Mouse (Mus musculus): ENCODE data around the gene Mindy1. TPM values are rescaled to one million over a fixed set of nuclear protein-coding genes. Genes with fewer than 3 reads are reported as not detected.
A peak's percentile ranks its signal among the peaks of the same experiment; 100 is the strongest.

The Mindy1 gene
- polyA plus RNA-seq, 1 experiment from 2014 or later, result 22.5 TPM

- Histone ChIP-seq H3K9ac (no peak overlapping the region; the same call in 1 of the 2 replicates), H3K9me3 (replicated peaks) (no peaks in the 10 kb centered on the region), H3K4me1 (peaks cover 45% of the 10 kb centered on the region), H3K27me3 (replicated peaks) (no peaks in the 10 kb centered on the region), H3K27ac (peak overlapping the region; percentile 98; the same call in 1 of the 2 replicates), H3K4me3 (peak overlapping the region; percentile 81; the same call in 1 of the 2 replicates), H3K4me2 (peak overlapping the region; percentile 87), H3K36me3 (peaks cover 25% of the 10 kb centered on the region)
- 82% methylated on average over 12 of the region's 12 CpGs for WGBS (ENCODE audit: insufficient replicate concordance)
- no peak for ATAC-seq
Observed at GRCm38 (mm10) chr3:95284501-95285281, 3.5 kb downstream of the Mindy1 start.

DNA sequence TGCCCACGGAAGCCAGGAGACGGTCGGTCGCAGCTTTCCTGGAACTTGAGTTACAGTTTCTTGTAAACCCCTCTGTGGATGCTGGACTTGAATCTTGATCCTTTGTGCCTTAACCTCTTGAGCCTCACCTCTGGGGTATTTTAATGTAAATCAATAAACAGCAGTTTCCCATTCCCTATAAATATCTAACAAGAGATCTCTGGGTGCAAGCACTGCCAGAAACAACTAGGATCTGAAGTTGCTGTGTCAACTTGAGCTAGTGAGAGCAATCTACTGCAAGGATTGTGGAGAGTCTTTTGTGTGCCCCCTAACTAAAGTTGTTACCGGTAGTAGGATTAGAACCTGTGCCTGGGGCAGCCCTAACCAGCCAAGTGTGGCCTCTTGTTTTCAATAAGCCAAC is 4.2 kb downstream of the Mindy1 start:
- Histone ChIP-seq H3K27me3 (replicated peaks) (no peaks in the 10 kb centered on the region), H3K4me2 (no peak overlapping the region), H3K9ac (no peak overlapping the region), H3K9me3 (replicated peaks) (no peaks in the 10 kb centered on the region), H3K27ac (no peak overlapping the region), H3K4me3 (no peak overlapping the region), H3K36me3 (peaks cover 31% of the 10 kb centered on the region), H3K4me1 (peaks cover 40% of the 10 kb centered on the region)
- no peak for ATAC-seq
- 81% methylated on average over 5 of the region's 5 CpGs for WGBS (ENCODE audit: insufficient replicate concordance)

DNA sequence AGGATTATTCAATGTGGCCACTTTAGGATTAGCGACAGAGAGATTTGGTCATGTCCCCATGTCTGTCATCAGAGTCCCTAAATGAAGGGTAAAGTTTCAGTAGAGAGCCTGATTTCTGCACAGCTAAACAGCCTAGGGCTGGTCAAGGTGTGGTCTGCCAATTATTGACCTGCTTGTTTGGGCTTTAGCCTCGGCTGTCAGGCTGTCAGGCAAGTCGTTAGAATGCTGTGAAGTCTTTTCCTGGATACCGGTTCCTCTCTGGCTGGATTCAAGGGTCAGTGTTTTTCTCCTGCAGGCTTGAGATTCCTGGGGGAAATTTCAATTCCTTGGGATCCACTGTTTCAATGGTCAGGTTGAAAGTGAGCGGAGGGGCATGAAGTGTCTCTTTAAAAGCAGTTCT is 4.9 kb downstream of the Mindy1 start:
- no peak overlapping the region for H3K27ac ChIP-seq
- ATAC-seq, result no peak

DNA sequence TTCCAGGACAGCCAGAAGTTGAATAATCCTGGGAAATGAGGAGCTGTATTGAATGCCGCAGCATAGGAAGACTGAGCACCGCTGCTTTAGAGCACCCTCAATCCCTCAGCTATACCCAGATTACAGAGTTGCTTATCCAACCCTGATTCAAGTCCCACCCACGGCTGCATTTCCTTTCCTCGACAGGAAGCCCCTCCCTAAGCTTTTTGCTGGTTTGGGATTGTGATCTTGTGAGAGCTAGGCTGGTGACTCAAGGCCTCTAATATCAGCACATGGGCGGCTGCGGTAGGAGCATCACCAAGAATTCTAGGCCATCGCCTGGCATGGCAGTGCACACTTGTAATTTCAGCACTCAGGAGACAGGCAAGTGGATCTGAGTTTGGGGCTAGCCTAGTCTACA is 5.4 kb downstream of the Mindy1 start:
- ATAC-seq, result no peak
- H3K36me3 ChIP-seq, result peaks cover 35% of the 10 kb centered on the region

More for the DNA sequence above, 4.9 kb downstream of the Mindy1 start:
- Histone ChIP-seq H3K27me3 (replicated peaks) (no peaks in the 10 kb centered on the region), H3K36me3 (peaks cover 35% of the 10 kb centered on the region), H3K4me3 (no peak overlapping the region), H3K4me2 (no peak overlapping the region), H3K9ac (no peak overlapping the region), H3K9me3 (replicated peaks) (no peaks in the 10 kb centered on the region), H3K4me1 (peaks cover 34% of the 10 kb centered on the region)
- 58% methylated on average over 5 of the region's 5 CpGs for WGBS (ENCODE audit: insufficient replicate concordance)

GRCm38 (mm10) chr3:95287541-95287940 is 6.4 kb downstream of the Mindy1 start:
- Histone ChIP-seq H3K4me1 (peaks cover 32% of the 10 kb centered on the region), H3K9ac (no peak overlapping the region), H3K36me3 (peaks cover 40% of the 10 kb centered on the region), H3K4me3 (no peak overlapping the region), H3K27me3 (replicated peaks) (no peaks in the 10 kb centered on the region), H3K4me2 (no peak overlapping the region), H3K27ac (no peak overlapping the region), H3K9me3 (replicated peaks) (no peaks in the 10 kb centered on the region)
- 72% methylated on average over 3 of the region's 3 CpGs for WGBS (ENCODE audit: insufficient replicate concordance)
- no peak for ATAC-seq

More for the DNA sequence above, 5.4 kb downstream of the Mindy1 start:
- Histone ChIP-seq H3K9ac (no peak overlapping the region), H3K27ac (no peak overlapping the region), H3K4me1 (peaks cover 32% of the 10 kb centered on the region), H3K27me3 (replicated peaks) (no peaks in the 10 kb centered on the region), H3K4me3 (no peak overlapping the region), H3K4me2 (no peak overlapping the region), H3K9me3 (replicated peaks) (no peaks in the 10 kb centered on the region)
- WGBS (ENCODE audit: insufficient replicate concordance), result 45% methylated on average over 7 of the region's 7 CpGs

DNA sequence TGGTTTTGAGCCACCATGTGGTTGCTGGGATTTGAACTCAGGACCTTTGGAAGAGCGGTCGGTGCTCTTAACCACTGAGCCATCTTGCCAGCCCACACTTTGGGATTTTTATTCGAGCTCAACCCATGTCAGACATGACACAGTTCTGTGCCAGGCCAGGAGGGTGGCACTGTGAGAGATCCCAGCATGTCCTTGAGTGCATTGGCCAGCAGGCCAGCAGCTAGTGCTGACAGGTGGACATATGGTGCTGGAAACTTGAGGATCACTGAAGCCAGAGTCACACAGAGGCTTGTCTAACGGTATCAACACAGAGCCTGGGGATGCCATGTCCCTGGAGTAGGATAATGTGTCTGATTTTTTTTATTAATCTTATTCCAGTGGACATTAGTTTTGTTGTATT is 8.3 kb downstream of the Mindy1 start:
- H3K4me3 ChIP-seq, result no peak overlapping the region
- 83% methylated on average over 4 of the region's 4 CpGs for WGBS (ENCODE audit: insufficient replicate concordance)
- H3K4me2 ChIP-seq, result no peak overlapping the region
- ATAC-seq, result no peak
- no peaks in the 10 kb centered on the region for H3K27me3 ChIP-seq (replicated peaks)
- peaks cover 37% of the 10 kb centered on the region for H3K4me1 ChIP-seq
- no peaks in the 10 kb centered on the region for H3K9me3 ChIP-seq (replicated peaks)
- no peak overlapping the region for H3K27ac ChIP-seq
- H3K36me3 ChIP-seq, result peaks cover 54% of the 10 kb centered on the region
- H3K9ac ChIP-seq, result no peak overlapping the region

DNA sequence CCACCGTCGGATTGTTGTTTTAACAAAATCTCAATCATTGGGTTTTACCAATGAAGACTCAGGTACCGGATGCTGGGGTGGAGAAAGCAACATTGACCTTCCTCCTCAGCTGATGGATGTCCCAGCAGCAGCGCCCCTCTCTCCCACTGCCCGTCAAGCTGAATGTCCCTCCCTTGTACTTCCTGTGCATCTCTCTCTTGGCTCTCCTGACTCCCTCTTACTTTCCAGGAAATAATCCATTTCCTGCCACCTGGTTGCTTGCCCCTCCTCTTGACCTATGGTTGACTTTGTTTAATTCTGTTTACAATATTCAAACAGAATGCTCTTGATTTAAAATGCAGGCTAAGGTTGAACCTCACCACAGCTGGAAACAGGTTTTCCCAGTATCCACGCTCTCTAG is 9.0 kb downstream of the Mindy1 start:
- no peak for ATAC-seq
- no peaks in the 10 kb centered on the region for H3K9me3 ChIP-seq (replicated peaks)
- no peak overlapping the region for H3K4me3 ChIP-seq
- peaks cover 56% of the 10 kb centered on the region for H3K36me3 ChIP-seq
- no peak overlapping the region for H3K27ac ChIP-seq
- peaks cover 38% of the 10 kb centered on the region for H3K4me1 ChIP-seq
- no peak overlapping the region for H3K4me2 ChIP-seq
- H3K27me3 ChIP-seq (replicated peaks), result no peaks in the 10 kb centered on the region
- no peak overlapping the region for H3K9ac ChIP-seq
- WGBS (ENCODE audit: insufficient replicate concordance), result 73% methylated on average over 6 of the region's 6 CpGs

DNA sequence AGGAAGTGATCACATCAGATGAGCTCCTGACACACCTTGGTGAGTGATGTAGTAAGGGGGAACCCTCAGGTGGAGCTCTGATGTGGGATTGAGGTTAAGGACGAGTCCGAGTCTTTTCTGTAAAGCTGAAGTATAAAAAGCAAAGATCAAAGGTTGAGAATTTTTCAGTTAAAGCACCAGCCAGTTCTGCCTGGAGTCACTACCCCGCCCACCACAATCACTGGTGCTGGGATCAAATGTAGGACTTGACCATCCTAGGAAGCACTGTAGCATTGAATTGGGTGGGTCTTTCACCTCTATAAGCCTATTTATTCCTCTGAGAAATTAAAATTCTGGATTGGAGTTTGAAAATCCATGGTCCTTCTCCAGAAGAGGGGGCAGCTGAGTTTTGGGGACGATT is 9.9 kb downstream of the Mindy1 start:
- Histone ChIP-seq H3K4me1 (peaks cover 37% of the 10 kb centered on the region), H3K4me3 (no peak overlapping the region), H3K9ac (no peak overlapping the region), H3K36me3 (peaks cover 64% of the 10 kb centered on the region), H3K27ac (no peak overlapping the region), H3K4me2 (no peak overlapping the region), H3K27me3 (replicated peaks) (no peaks in the 10 kb centered on the region), H3K9me3 (replicated peaks) (no peaks in the 10 kb centered on the region)
- WGBS (ENCODE audit: insufficient replicate concordance), result 71% methylated on average over 4 of the region's 4 CpGs
- no peak for ATAC-seq

- H3K27me3 ChIP-seq (replicated peaks), result no peaks in the 10 kb centered on the region
- H3K4me2 ChIP-seq, result no peak overlapping the region
- H3K9ac ChIP-seq, result no peak overlapping the region
- H3K4me1 ChIP-seq, result peaks cover 39% of the 10 kb centered on the region
- no peak overlapping the region for H3K4me3 ChIP-seq
- ATAC-seq, result no peak
- peaks cover 71% of the 10 kb centered on the region for H3K36me3 ChIP-seq
- H3K27ac ChIP-seq, result 0 out of 2 replicates have a peak overlapping the region, but pooled peaks have one; percentile 58
- 79% methylated on average over 2 of the region's 2 CpGs for WGBS (ENCODE audit: insufficient replicate concordance)
- no peaks in the 10 kb centered on the region for H3K9me3 ChIP-seq (replicated peaks)
Observed at GRCm38 (mm10) chr3:95292899-95293298, 11.8 kb downstream of the Mindy1 start.

- Histone ChIP-seq H3K4me3 (no peak overlapping the region), H3K36me3 (peaks cover 65% of the 10 kb centered on the region), H3K4me2 (no peak overlapping the region), H3K27ac (peak overlapping the region; percentile 58; the same call in 1 of the 2 replicates), H3K9me3 (replicated peaks) (no peaks in the 10 kb centered on the region), H3K27me3 (replicated peaks) (no peaks in the 10 kb centered on the region), H3K4me1 (peaks cover 44% of the 10 kb centered on the region), H3K9ac (no peak overlapping the region)
- WGBS (ENCODE audit: insufficient replicate concordance), result 24% methylated on average over 11 of the region's 11 CpGs
- 0 out of 2 replicates have a peak, but pooled peaks have one; percentile 11 for ATAC-seq
Observed at GRCm38 (mm10) chr3:95293537-95293936, 12.4 kb downstream of the Mindy1 start.

DNA sequence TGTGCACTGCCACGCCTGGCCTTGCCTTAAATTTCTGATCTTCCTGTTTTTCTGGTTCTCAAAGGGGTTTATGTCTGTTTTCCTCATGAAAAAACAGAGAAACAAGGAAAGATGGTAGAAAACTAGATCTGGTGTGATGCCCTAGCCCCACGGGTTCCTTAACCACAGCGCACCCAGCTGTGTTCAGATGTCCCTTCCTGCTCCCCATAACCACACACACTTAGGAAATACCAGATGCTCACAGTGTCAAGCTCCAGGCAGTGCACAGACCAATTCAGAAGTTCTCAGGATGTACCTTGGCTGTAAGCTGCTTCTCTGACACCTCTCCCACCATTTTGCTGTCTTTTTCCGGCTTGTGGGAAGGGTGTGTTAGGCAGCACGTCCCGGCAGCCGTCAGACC is 13.2 kb downstream of the Mindy1 start:
- H3K4me2 ChIP-seq, result no peak overlapping the region
- peaks cover 60% of the 10 kb centered on the region for H3K36me3 ChIP-seq
- no peak overlapping the region for H3K4me3 ChIP-seq
- no peak for ATAC-seq
- H3K27ac ChIP-seq, result peak overlapping the region; percentile 11; the same call in 1 of the 2 replicates
- peaks cover 44% of the 10 kb centered on the region for H3K4me1 ChIP-seq
- H3K9ac ChIP-seq, result no peak overlapping the region
- no peaks in the 10 kb centered on the region for H3K9me3 ChIP-seq (replicated peaks)
- 61% methylated on average over 7 of the region's 7 CpGs for WGBS (ENCODE audit: insufficient replicate concordance)
- no peaks in the 10 kb centered on the region for H3K27me3 ChIP-seq (replicated peaks)

- Histone ChIP-seq H3K27ac (peak overlapping the region; percentile 11; the same call in 1 of the 2 replicates), H3K9ac (no peak overlapping the region), H3K4me1 (peaks cover 44% of the 10 kb centered on the region), H3K4me2 (no peak overlapping the region), H3K27me3 (replicated peaks) (no peaks in the 10 kb centered on the region), H3K4me3 (no peak overlapping the region), H3K36me3 (peaks cover 60% of the 10 kb centered on the region), H3K9me3 (replicated peaks) (no peaks in the 10 kb centered on the region)
- WGBS (ENCODE audit: insufficient replicate concordance), result 81% methylated on average over 5 of the region's 5 CpGs
- no peak for ATAC-seq
Observed at GRCm38 (mm10) chr3:95294718-95295117, 13.6 kb downstream of the Mindy1 start.

Measured in liver, embryonic 12.5 days (tissue).